In genomic region chr5:26282282-26282681, GRCm38 (mm10) we compare ENCODE assay signal across 8 mouse cellular contexts. TPM values are rescaled to one million over a fixed set of nuclear protein-coding genes. Genes with fewer than 3 reads are reported as not detected.
DNase-seq lines count a peak whose midpoint lies in the region; ATAC-seq lines count a peak whose summit lies in the region.
"Had no signal": no experiment of that assay in that cellular context is flagged by ENCODE, and none has a peak within 500 bp of the region (broad histone marks: within the 10 kb centered on the region; RNA-seq: fewer than 3 reads in every experiment).

No protein-coding gene starts in this region.

- no peak overlapping the region for H3K27ac ChIP-seq in embryonic facial prominence, embryonic 10.5 days (replicated peaks)
- no peak overlapping the region for H3K27ac ChIP-seq in intestine, embryonic 14.5 days (ENCODE audit: low read depth)
- no peak overlapping the region for H3K27ac ChIP-seq in midbrain, embryonic 13.5 days
- H3K27ac ChIP-seq in stomach, embryonic 15.5 days: no peak overlapping the region
- H3K27ac ChIP-seq: hindbrain, embryonic 15.5 days had no signal

- WGBS in embryonic facial prominence, embryonic 10.5 days: 7% methylated on average over 4 of the region's 4 CpGs
- WGBS in intestine, embryonic 14.5 days: 6% methylated on average over 4 of the region's 4 CpGs
- 6% methylated on average over 4 of the region's 4 CpGs for WGBS in midbrain, embryonic 13.5 days
- WGBS in stomach, embryonic 15.5 days: 3% methylated on average over 4 of the region's 4 CpGs

- no peak overlapping the region for H3K4me2 ChIP-seq in intestine, embryonic 14.5 days (ENCODE audit: low read length)
- H3K4me2 ChIP-seq in midbrain, embryonic 13.5 days (replicated peaks): no peak overlapping the region
- H3K4me2 ChIP-seq in stomach, embryonic 15.5 days: no peak overlapping the region
- H3K4me2 ChIP-seq: hindbrain, embryonic 15.5 days had no signal

- no peaks in the 10 kb centered on the region for H3K4me1 ChIP-seq in embryonic facial prominence, embryonic 10.5 days
- H3K4me1 ChIP-seq in intestine, embryonic 14.5 days (replicated peaks; ENCODE audit: control insufficient read depth, insufficient read depth, low read length): no peaks in the 10 kb centered on the region
- H3K4me1 ChIP-seq in midbrain, embryonic 13.5 days (replicated peaks): no peaks in the 10 kb centered on the region
- no peaks in the 10 kb centered on the region for H3K4me1 ChIP-seq in stomach, embryonic 15.5 days
- H3K4me1 ChIP-seq: hindbrain, embryonic 15.5 days had no signal

- H3K4me3 ChIP-seq in embryonic facial prominence, embryonic 10.5 days: no peak overlapping the region
- H3K4me3 ChIP-seq in intestine, embryonic 14.5 days (ENCODE audit: low read depth, low read length): no peak overlapping the region
- H3K4me3 ChIP-seq in midbrain, embryonic 13.5 days (replicated peaks): no peak overlapping the region
- no peak overlapping the region for H3K4me3 ChIP-seq in stomach, embryonic 15.5 days (replicated peaks)
- H3K4me3 ChIP-seq: hindbrain, embryonic 15.5 days had no signal

- H3K9ac ChIP-seq in intestine, embryonic 14.5 days (ENCODE audit: low read length): no peak overlapping the region
- H3K9ac ChIP-seq in midbrain, embryonic 13.5 days (replicated peaks): no peak overlapping the region
- H3K9ac ChIP-seq in stomach, embryonic 15.5 days: no peak overlapping the region
- H3K9ac ChIP-seq: hindbrain, embryonic 15.5 days had no signal

- peak; percentile 40 for DNase-seq in Muller cell, postnatal 12 days (ENCODE audit: inconsistent ontology term)
- DNase-seq in adrenal gland, postnatal 14 days: peak; percentile 68
- DNase-seq in embryonic facial prominence, embryonic 10.5 days (ENCODE audit: low spot score): peak; percentile 75
- DNase-seq in intestine, embryonic 14.5 days (ENCODE audit: low spot score): peak; percentile 70
- DNase-seq in left cerebral cortex, adult 11 months (ENCODE audit: low spot score): peak; percentile 51

- no peak for ATAC-seq in intestine, embryonic 14.5 days (replicated peaks; ENCODE audit: low FRiP score, low TSS enrichment, low read depth)
- ATAC-seq in midbrain, embryonic 13.5 days: peak; percentile 62
- peak; percentile 22; the same call in 1 of the 2 replicates for ATAC-seq in stomach, embryonic 15.5 days (ENCODE audit: insufficient read depth, low FRiP score, low read depth)

- H3K27me3 ChIP-seq in embryonic facial prominence, embryonic 10.5 days (replicated peaks; ENCODE audit: low read depth, poor library complexity, severe bottlenecking): no peaks in the 10 kb centered on the region
- no peaks in the 10 kb centered on the region for H3K27me3 ChIP-seq in intestine, embryonic 14.5 days (replicated peaks; ENCODE audit: control insufficient read depth, insufficient read depth, low read length)
- no peaks in the 10 kb centered on the region for H3K27me3 ChIP-seq in midbrain, embryonic 13.5 days
- H3K27me3 ChIP-seq in stomach, embryonic 15.5 days (replicated peaks): no peaks in the 10 kb centered on the region
- H3K27me3 ChIP-seq: hindbrain, embryonic 15.5 days had no signal

- H3K36me3 ChIP-seq in embryonic facial prominence, embryonic 10.5 days (replicated peaks): no peaks in the 10 kb centered on the region
- H3K36me3 ChIP-seq in intestine, embryonic 14.5 days (ENCODE audit: control insufficient read depth, insufficient read depth, low read length): no peaks in the 10 kb centered on the region
- no peaks in the 10 kb centered on the region for H3K36me3 ChIP-seq in midbrain, embryonic 13.5 days
- no peaks in the 10 kb centered on the region for H3K36me3 ChIP-seq in stomach, embryonic 15.5 days
- H3K36me3 ChIP-seq: hindbrain, embryonic 15.5 days had no signal

- H3K9me3 ChIP-seq in embryonic facial prominence, embryonic 10.5 days: no peaks in the 10 kb centered on the region
- 0 out of 2 replicates have a peak, but pooled peaks cover 7% of the 10 kb centered on the region for H3K9me3 ChIP-seq in intestine, embryonic 14.5 days (ENCODE audit: control insufficient read depth, low read length)
- H3K9me3 ChIP-seq in midbrain, embryonic 13.5 days: no peaks in the 10 kb centered on the region
- no peaks in the 10 kb centered on the region for H3K9me3 ChIP-seq in stomach, embryonic 15.5 days
- H3K9me3 ChIP-seq: hindbrain, embryonic 15.5 days had no signal

RNA-seq across cellular contexts. Expression of gene Gm7361, which starts 24.8 kb away (rescaled TPM):
- total RNA-seq in adrenal gland, postnatal 14 days (2021): 0.19 TPM in 1 of 2 replicates, not detected in the other
- polyA plus RNA-seq in embryonic facial prominence, embryonic 10.5 days (2016; fragmentation: Nextera tagmentation; extraction: Ambion mirVana): not detected in 2 replicates
- polyA plus RNA-seq in intestine, embryonic 14.5 days (2014; fragmentation: Nextera tagmentation; extraction: Ambion mirVana): 0.11 TPM in 1 of 2 replicates, not detected in the other
- polyA plus RNA-seq in midbrain, embryonic 13.5 days (2015; fragmentation: Nextera tagmentation; extraction: Ambion mirVana): 0.31 TPM in 1 of 2 replicates, not detected in the other
- 0.05 TPM in 1 of 2 replicates, not detected in the other for polyA plus RNA-seq in stomach, embryonic 15.5 days (2015; fragmentation: Nextera tagmentation; extraction: Ambion mirVana)
